Mouse (Mus musculus) liver, postnatal 0 days (tissue): Measurements from ENCODE around the gene Rhbdl3.

Experiments
- CTCF ChIP-seq: sonication (generic); IDR thresholded peaks from 2 replicates; pipeline ENCODE4 v1.5.1; 2016; ENCODE audit warnings: antibody characterized with exemption, low read depth
- EP300 ChIP-seq: IDR thresholded peaks from 2 replicates; pipeline ENCODE4 v1.6.1; 2016; ENCODE audit warnings: antibody characterized with exemption, low read depth, mild to moderate bottlenecking

DNA sequence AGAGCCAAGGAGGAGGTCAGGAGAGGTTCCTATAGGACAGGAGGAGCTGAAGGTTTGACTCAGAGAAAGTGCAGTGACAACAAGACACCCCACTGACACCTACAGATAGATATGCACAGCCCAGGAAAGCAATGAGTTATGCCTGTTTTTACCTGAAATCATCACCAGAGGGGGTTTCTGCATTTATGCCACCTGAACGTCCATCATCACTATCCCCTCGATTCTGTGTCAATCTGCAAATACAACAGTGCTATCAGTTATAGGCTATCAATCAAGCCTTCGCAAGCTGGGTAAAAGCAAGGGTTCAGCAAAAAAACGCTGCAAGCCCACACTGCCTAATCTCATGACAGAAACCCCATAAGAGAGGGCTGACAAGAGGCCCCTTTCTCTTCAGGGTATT lies 75.9 kb downstream of the Rhbdl3 start:
- TF ChIP-seq CTCF (peak; percentile 24; the same call in 1 of the 2 replicates), EP300 (no peak)
